In genomic region chr3:73055399-73056043, GRCm38 (mm10) we compare ENCODE assay signal across 12 mouse cellular contexts. TPM values are rescaled to one million over a fixed set of nuclear protein-coding genes. Genes with fewer than 3 reads are reported as not detected.
DNase-seq lines count a peak whose midpoint lies in the region; ATAC-seq and TF ChIP-seq lines count a peak whose summit lies in the region.
"Had no signal": no experiment of that assay in that cellular context is flagged by ENCODE, and none has a peak within 500 bp of the region (broad histone marks: within the 10 kb centered on the region; RNA-seq: fewer than 3 reads in every experiment).

No protein-coding gene starts in this region.

- H3K4me1 ChIP-seq in forebrain, embryonic 15.5 days: peaks cover 34% of the 10 kb centered on the region
- H3K4me1 ChIP-seq in midbrain, embryonic 14.5 days (ENCODE audit: control insufficient read depth, insufficient read depth, low read length): peaks cover 17% of the 10 kb centered on the region
- no peaks in the 10 kb centered on the region; the same call in 1 of the 2 replicates for H3K4me1 ChIP-seq in lung, postnatal 0 days (ENCODE audit: insufficient read depth, low read depth, low read length)

- peak overlapping the region; percentile 83 for H3K4me2 ChIP-seq in forebrain, embryonic 15.5 days (replicated peaks)
- peak overlapping the region; percentile 79 for H3K4me2 ChIP-seq in midbrain, embryonic 14.5 days (ENCODE audit: low read length)
- no peak overlapping the region for H3K4me2 ChIP-seq in lung, postnatal 0 days (replicated peaks; ENCODE audit: low read depth, low read length)

- intact Hi-C loops in heart, postnatal 36 days (cut with DNase I): no loop called here

- H3K9ac ChIP-seq in forebrain, embryonic 15.5 days (replicated peaks): peak overlapping the region; percentile 40
- peak overlapping the region; percentile 60 for H3K9ac ChIP-seq in midbrain, embryonic 14.5 days (replicated peaks; ENCODE audit: low read length)
- H3K9ac ChIP-seq in lung, postnatal 0 days (replicated peaks; ENCODE audit: low read depth): no peak overlapping the region
- H3K9ac ChIP-seq: liver, embryonic 14.5 days had no signal

- TF ChIP-seq EP300 in lung, postnatal 0 days (IDR thresholded peaks at IDR 0.05): no peak

- WGBS in forebrain, embryonic 15.5 days: 37% methylated on average over 7 of the region's 7 CpGs
- WGBS in midbrain, embryonic 14.5 days: 34% methylated on average over 7 of the region's 7 CpGs
- 40% methylated on average over 7 of the region's 7 CpGs for WGBS in lung, postnatal 0 days

- peaks cover 2% of the 10 kb centered on the region for H3K36me3 ChIP-seq in forebrain, embryonic 15.5 days
- H3K36me3 ChIP-seq in midbrain, embryonic 14.5 days (ENCODE audit: control insufficient read depth, insufficient read depth, low read length): 0 out of 2 replicates have a peak, but pooled peaks cover 5% of the 10 kb centered on the region
- no peaks in the 10 kb centered on the region for H3K36me3 ChIP-seq in lung, postnatal 0 days (ENCODE audit: insufficient read depth, low read length)

- TF ChIP-seq CTCF in brain, embryonic 14.5 days (IDR thresholded peaks at IDR 0.05; ENCODE audit: borderline replicate concordance, extremely low read depth, insufficient read depth, insufficient read length): no peak
- no peak for TF ChIP-seq CTCF in lung, postnatal 0 days (IDR thresholded peaks at IDR 0.05)

- H3K4me3 ChIP-seq in forebrain, embryonic 15.5 days: peak overlapping the region; percentile 80
- H3K4me3 ChIP-seq in midbrain, embryonic 14.5 days (replicated peaks; ENCODE audit: low read depth, low read length): peak overlapping the region; percentile 68
- no peak overlapping the region for H3K4me3 ChIP-seq in lung, postnatal 0 days (ENCODE audit: low read depth, low read length)

- DNase-seq in heart, adult 11 months: peak; percentile 84
- no peak for DNase-seq in heart, postnatal 36 days
- DNase-seq in brain, embryonic 14.5 days (ENCODE audit: low read depth): peak; percentile 37
- peak; percentile 41 for DNase-seq in midbrain, embryonic 14.5 days
- no peak for DNase-seq in lung, postnatal 0 days (ENCODE audit: low spot score)
- no peak for DNase-seq in spleen, postnatal 10 days (ENCODE audit: low spot score in 2 of 2)
- DNase-seq in thymus, postnatal 14 days: no peak
- DNase-seq: gastrocnemius, postnatal 36 days; kidney, postnatal 10 days; thymus, adult 2 months had no signal

- no peak for ATAC-seq in forebrain, embryonic 15.5 days (replicated peaks)
- ATAC-seq in midbrain, embryonic 14.5 days (ENCODE audit: low FRiP score, low TSS enrichment): no peak
- ATAC-seq in lung, postnatal 0 days: no peak

- H3K27me3 ChIP-seq in forebrain, embryonic 15.5 days: no peaks in the 10 kb centered on the region
- H3K27me3 ChIP-seq in midbrain, embryonic 14.5 days (ENCODE audit: control insufficient read depth, insufficient read depth, low read length): 0 out of 2 replicates have a peak, but pooled peaks cover 4% of the 10 kb centered on the region
- peaks cover 6% of the 10 kb centered on the region; the same call in 1 of the 2 replicates for H3K27me3 ChIP-seq in lung, postnatal 0 days (replicated peaks; ENCODE audit: insufficient read depth, low read length)

- no peaks in the 10 kb centered on the region for H3K9me3 ChIP-seq in forebrain, embryonic 15.5 days
- H3K9me3 ChIP-seq in midbrain, embryonic 14.5 days (ENCODE audit: control insufficient read depth, low read length): no peaks in the 10 kb centered on the region
- no peaks in the 10 kb centered on the region for H3K9me3 ChIP-seq in lung, postnatal 0 days (ENCODE audit: low read length)

- TF ChIP-seq POLR2A in brain, embryonic 14.5 days (IDR thresholded peaks at IDR 0.05; ENCODE audit: borderline replicate concordance, extremely low read depth, insufficient read depth, insufficient read length, poor library complexity, severe bottlenecking): no peak

- 0 out of 2 replicates have a peak overlapping the region, but pooled peaks have one; percentile 48 for H3K27ac ChIP-seq in forebrain, embryonic 15.5 days (replicated peaks)
- peak overlapping the region; percentile 32; the same call in 1 of the 2 replicates for H3K27ac ChIP-seq in midbrain, embryonic 14.5 days (replicated peaks; ENCODE audit: low read depth, low read length)
- H3K27ac ChIP-seq in lung, postnatal 0 days (ENCODE audit: low read length): no peak overlapping the region
- H3K27ac ChIP-seq: liver, embryonic 14.5 days had no signal

RNA-seq across cellular contexts. Expression of gene Slitrk3, which starts 2.1 kb away (rescaled TPM):
- not detected for total RNA-seq in heart, postnatal 36 days (2021)
- polyA plus RNA-seq in brain, embryonic 14.5 days (2012; rRNA removed): 7.7 and 16.6 TPM in 2 replicates
- polyA plus RNA-seq in forebrain, embryonic 15.5 days (2015; fragmentation: Nextera tagmentation; extraction: Ambion mirVana): 13.9 and 17.2 TPM in 2 replicates
- 9.6 and 11.5 TPM in 2 replicates for polyA plus RNA-seq in midbrain, embryonic 14.5 days (2014; fragmentation: Nextera tagmentation; extraction: Ambion mirVana)
- 0.04 TPM in 1 of 2 replicates, not detected in the other for polyA plus RNA-seq in lung, postnatal 0 days (2015; fragmentation: Nextera tagmentation; extraction: Ambion mirVana)
- polyA plus RNA-seq: thymus, adult 2 months had no signal

Comparison
In these comparisons a context has a peak if more than half of its experiments do, and no peak if none do; other contexts are left out.
1. DNase-seq: peak in heart, adult 11 months (single experiment), brain, embryonic 14.5 days (single experiment) and midbrain, embryonic 14.5 days (single experiment); none in heart, postnatal 36 days (0 of 2), lung, postnatal 0 days (single experiment), spleen, postnatal 10 days (0 of 2) and thymus, postnatal 14 days (single experiment).